Mouse (Mus musculus): ENCODE measurements around the gene Olfr750. TPM values are rescaled to one million over a fixed set of nuclear protein-coding genes. Genes with fewer than 3 reads are reported as not detected.

Gene Olfr750
- polyA plus RNA-seq, 1 experiment: not detected

- Histone ChIP-seq H3K4me3 (ENCODE audit: insufficient read depth, low read depth, low read length) (no peak within 1 kb of the TSS), H3K27ac (ENCODE audit: insufficient read depth, low read depth, low read length) (no peak within 1 kb of the TSS), H3K4me1 (ENCODE audit: control insufficient read depth, insufficient read depth, low read length) (no peaks in the 10 kb centered on the region), H3K36me3 (ENCODE audit: control insufficient read depth, insufficient read depth, low read length) (no peaks in the 10 kb centered on the region), H3K27me3 (replicated peaks; ENCODE audit: control insufficient read depth, insufficient read depth, low read length) (no peaks in the 10 kb centered on the region)
- 92% methylated on average over 2 of the region's 2 CpGs for WGBS
- DNase-seq: no peak
- no peak for TF ChIP-seq POLR2A (IDR thresholded peaks at IDR 0.05; ENCODE audit: low read depth, low read length)
- no peak for TF ChIP-seq CTCF (conservative IDR thresholded peaks at IDR 0.05; ENCODE audit: insufficient read depth, insufficient read length, low read depth, low read length)
These were observed 24.2 kb downstream of the Olfr750 start, which contains the start of gene Rnase11 for GRCm38 (mm10) chr14:51050063-51050462. Gene Rnase11 (minus strand): TSS chr14:51050163.

GRCm38 (mm10) chr14:51047846-51048245 is 26.4 kb downstream of the Olfr750 start:
- DNase-seq: no peak
- TF ChIP-seq CTCF (conservative IDR thresholded peaks at IDR 0.05; ENCODE audit: insufficient read depth, insufficient read length, low read depth, low read length) (no peak), POLR2A (IDR thresholded peaks at IDR 0.05; ENCODE audit: low read depth, low read length) (no peak)
- 18% methylated on average over 5 of the region's 5 CpGs for WGBS
- Histone ChIP-seq H3K27ac (ENCODE audit: insufficient read depth, low read depth, low read length) (no peak overlapping the region), H3K27me3 (replicated peaks; ENCODE audit: control insufficient read depth, insufficient read depth, low read length) (no peaks in the 10 kb centered on the region), H3K4me3 (ENCODE audit: insufficient read depth, low read depth, low read length) (no peak overlapping the region), H3K36me3 (ENCODE audit: control insufficient read depth, insufficient read depth, low read length) (no peaks in the 10 kb centered on the region), H3K4me1 (ENCODE audit: control insufficient read depth, insufficient read depth, low read length) (no peaks in the 10 kb centered on the region)

GRCm38 (mm10) chr14:51041769-51042168 is 32.5 kb downstream of the Olfr750 start, which contains the start of gene Rnase9:
Gene Rnase9 (minus strand): TSS chr14:51041869.
- Histone ChIP-seq H3K4me3 (ENCODE audit: insufficient read depth, low read depth, low read length) (no peak within 1 kb of the TSS), H3K27ac (ENCODE audit: insufficient read depth, low read depth, low read length) (no peak within 1 kb of the TSS), H3K4me1 (ENCODE audit: control insufficient read depth, insufficient read depth, low read length) (no peaks in the 10 kb centered on the region), H3K36me3 (ENCODE audit: control insufficient read depth, insufficient read depth, low read length) (no peaks in the 10 kb centered on the region), H3K27me3 (replicated peaks; ENCODE audit: control insufficient read depth, insufficient read depth, low read length) (no peaks in the 10 kb centered on the region)
- DNase-seq: no peak
- 67% methylated on average over 6 of the region's 6 CpGs for WGBS
- TF ChIP-seq CTCF (conservative IDR thresholded peaks at IDR 0.05; ENCODE audit: insufficient read depth, insufficient read length, low read depth, low read length) (no peak), POLR2A (IDR thresholded peaks at IDR 0.05; ENCODE audit: low read depth, low read length) (no peak)

- WGBS: 87% methylated on average over 4 of the region's 4 CpGs
- DNase-seq: no peak
- H3K36me3 ChIP-seq (ENCODE audit: control insufficient read depth, insufficient read depth, low read length): no peaks in the 10 kb centered on the region
- no peak overlapping the region for H3K4me3 ChIP-seq (ENCODE audit: insufficient read depth, low read depth, low read length)
- H3K27me3 ChIP-seq (replicated peaks; ENCODE audit: control insufficient read depth, insufficient read depth, low read length): no peaks in the 10 kb centered on the region
- H3K27ac ChIP-seq (ENCODE audit: insufficient read depth, low read depth, low read length): no peak overlapping the region
- no peak for TF ChIP-seq CTCF (conservative IDR thresholded peaks at IDR 0.05; ENCODE audit: insufficient read depth, insufficient read length, low read depth, low read length)
- no peak for TF ChIP-seq POLR2A (IDR thresholded peaks at IDR 0.05; ENCODE audit: low read depth, low read length)
- H3K4me1 ChIP-seq (ENCODE audit: control insufficient read depth, insufficient read depth, low read length): no peaks in the 10 kb centered on the region
These were observed 38.0 kb downstream of the Olfr750 start for GRCm38 (mm10) chr14:51036214-51036613.

- H3K4me3 ChIP-seq (ENCODE audit: insufficient read depth, low read depth, low read length): no peak overlapping the region
- DNase-seq: no peak
- no peaks in the 10 kb centered on the region for H3K4me1 ChIP-seq (ENCODE audit: control insufficient read depth, insufficient read depth, low read length)
- WGBS: 67% methylated on average over 1 of the region's 1 CpGs
- H3K36me3 ChIP-seq (ENCODE audit: control insufficient read depth, insufficient read depth, low read length): no peaks in the 10 kb centered on the region
- TF ChIP-seq POLR2A (IDR thresholded peaks at IDR 0.05; ENCODE audit: low read depth, low read length): no peak
- no peak for TF ChIP-seq CTCF (conservative IDR thresholded peaks at IDR 0.05; ENCODE audit: insufficient read depth, insufficient read length, low read depth, low read length)
- H3K27me3 ChIP-seq (replicated peaks; ENCODE audit: control insufficient read depth, insufficient read depth, low read length): no peaks in the 10 kb centered on the region
- H3K27ac ChIP-seq (ENCODE audit: insufficient read depth, low read depth, low read length): no peak overlapping the region
These were observed 39.0 kb downstream of the Olfr750 start for GRCm38 (mm10) chr14:51035206-51035605.

- no peak for DNase-seq
- WGBS: 65% methylated on average over 3 of the region's 3 CpGs
- no peak for TF ChIP-seq POLR2A (IDR thresholded peaks at IDR 0.05; ENCODE audit: low read depth, low read length)
- Histone ChIP-seq H3K27ac (ENCODE audit: insufficient read depth, low read depth, low read length) (no peak overlapping the region), H3K27me3 (replicated peaks; ENCODE audit: control insufficient read depth, insufficient read depth, low read length) (no peaks in the 10 kb centered on the region), H3K4me3 (ENCODE audit: insufficient read depth, low read depth, low read length) (no peak overlapping the region), H3K36me3 (ENCODE audit: control insufficient read depth, insufficient read depth, low read length) (no peaks in the 10 kb centered on the region), H3K4me1 (ENCODE audit: control insufficient read depth, insufficient read depth, low read length) (no peaks in the 10 kb centered on the region)
These were observed 46.7 kb downstream of the Olfr750 start for GRCm38 (mm10) chr14:51027387-51028155.

- Histone ChIP-seq H3K4me3 (ENCODE audit: insufficient read depth, low read depth, low read length) (no peak overlapping the region), H3K27me3 (replicated peaks; ENCODE audit: control insufficient read depth, insufficient read depth, low read length) (no peaks in the 10 kb centered on the region), H3K4me1 (ENCODE audit: control insufficient read depth, insufficient read depth, low read length) (no peaks in the 10 kb centered on the region), H3K36me3 (ENCODE audit: control insufficient read depth, insufficient read depth, low read length) (no peaks in the 10 kb centered on the region), H3K27ac (ENCODE audit: insufficient read depth, low read depth, low read length) (no peak overlapping the region)
- 36% methylated on average over 5 of the region's 5 CpGs for WGBS
- DNase-seq: peak; percentile 83
- peak; percentile 54 for TF ChIP-seq CTCF (conservative IDR thresholded peaks at IDR 0.05; ENCODE audit: insufficient read depth, insufficient read length, low read depth, low read length)
- TF ChIP-seq POLR2A (IDR thresholded peaks at IDR 0.05; ENCODE audit: low read depth, low read length): no peak
These were observed 47.7 kb downstream of the Olfr750 start for GRCm38 (mm10) chr14:51026391-51027133.
